Mouse (Mus musculus): ENCODE measurements around the gene Gm5114. TPM values are rescaled to one million over a fixed set of nuclear protein-coding genes. Genes with fewer than 3 reads are reported as not detected.
A peak's percentile ranks its signal among the peaks of the same experiment; 100 is the strongest.
"Not testable (repeated sequence)": the region's sequence is repeated elsewhere in the genome, so short reads cannot be mapped to it uniquely, and the experiment has no call there.

Gene Gm5114
- not detected in 2 replicates for total RNA-seq (2021)
- long read RNA-seq = 0 reads

- DNase-seq = not testable (repeated sequence)
These were observed at the start of gene Gm5114 for GRCm38 (mm10) chr7:39413060-39413459. Gene Gm5114 (minus strand): TSS chr7:39413160.

- DNase-seq = peak; percentile 39
These were observed 42.8 kb upstream of the Gm5114 start for GRCm38 (mm10) chr7:39455806-39456205.

- DNase-seq = peak; percentile 67
These were observed 36.5 kb upstream of the Gm5114 start for GRCm38 (mm10) chr7:39449260-39450021.

- DNase-seq = no peak
These were observed 35.8 kb upstream of the Gm5114 start for GRCm38 (mm10) chr7:39448626-39449242.

GRCm38 (mm10) chr7:39441237-39441636 is 28.3 kb upstream of the Gm5114 start:
- DNase-seq = no peak

GRCm38 (mm10) chr7:39440362-39440761 is 27.4 kb upstream of the Gm5114 start:
- DNase-seq = no peak

Small RNA genes within 50 kb of the gene (microRNA-seq; reads per million reads assigned to microRNA genes)
- 0 reads per million in 2 experiments for gene Gm27437

Other genes starting within 250 kb of the Gm5114 start
- 2.9 and 3.0 TPM in 2 replicates for gene Zfp619, start 104.6 kb upstream of the Gm5114 start, total RNA-seq (2021)